8 mouse cellular contexts compared by ENCODE assay signal in the genomic region with DNA sequence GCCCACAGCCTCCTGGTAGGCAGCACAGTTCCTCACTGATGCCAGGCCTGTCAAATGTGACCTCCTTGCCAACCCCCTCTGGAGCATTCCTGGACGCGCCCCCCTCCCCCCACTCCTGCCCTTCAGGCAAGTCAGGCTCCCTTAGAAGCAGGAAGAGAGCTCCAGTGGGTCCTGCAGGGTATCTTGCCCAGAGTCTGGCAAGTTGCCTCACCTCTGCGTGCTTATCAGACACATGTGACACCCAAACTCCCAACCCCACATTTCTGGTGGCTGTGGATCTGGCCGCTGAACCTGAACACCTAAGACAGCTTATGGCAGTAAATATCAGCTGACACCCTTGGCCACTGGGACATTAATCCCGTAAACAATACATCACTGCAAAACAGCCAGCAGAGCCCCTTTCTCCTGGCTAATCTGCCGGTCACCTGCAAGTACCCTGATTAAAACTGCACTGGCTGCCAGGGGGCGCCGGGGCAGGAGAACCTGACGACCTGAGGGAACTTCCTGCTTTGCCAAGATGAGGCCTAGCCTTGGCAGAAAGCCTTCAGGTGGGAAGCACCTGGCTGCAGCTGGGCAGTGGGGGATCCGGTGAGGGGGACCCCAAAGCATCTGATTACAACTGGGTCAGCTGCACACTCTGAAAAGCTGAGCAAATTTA. TPM values are rescaled to one million over a fixed set of nuclear protein-coding genes. Genes with fewer than 3 reads are reported as not detected.
DNase-seq lines count a peak whose midpoint lies in the region; ATAC-seq and TF ChIP-seq lines count a peak whose summit lies in the region.

No protein-coding gene starts in this region.

- no peak overlapping the region for H3K4me3 ChIP-seq in cerebellum, adult 2 months (replicated peaks; ENCODE audit: insufficient read depth, low read depth, low read length)
- H3K4me3 ChIP-seq in G1E (ENCODE audit: low read depth, low read length) = 0 out of 2 replicates have a peak overlapping the region, but pooled peaks have one; percentile 19
- peak overlapping the region; percentile 29 for H3K4me3 ChIP-seq in heart, embryonic 10.5 days
- H3K4me3 ChIP-seq in kidney, embryonic 14.5 days (ENCODE audit: low read length) = no peak overlapping the region
- H3K4me3 ChIP-seq in midbrain, embryonic 11.5 days (ENCODE audit: low read depth, low read length) = no peak overlapping the region

- no peak overlapping the region for H3K9ac ChIP-seq in kidney, embryonic 14.5 days (ENCODE audit: low read depth, low read length)
- H3K9ac ChIP-seq in midbrain, embryonic 11.5 days (ENCODE audit: low read length) = 0 out of 2 replicates have a peak overlapping the region, but pooled peaks have one; percentile 39

- no peaks in the 10 kb centered on the region for H3K9me3 ChIP-seq in G1E (replicated peaks)
- no peaks in the 10 kb centered on the region for H3K9me3 ChIP-seq in heart, embryonic 10.5 days
- H3K9me3 ChIP-seq in kidney, embryonic 14.5 days (ENCODE audit: control insufficient read depth, low read length) = no peaks in the 10 kb centered on the region
- no peaks in the 10 kb centered on the region for H3K9me3 ChIP-seq in midbrain, embryonic 11.5 days (ENCODE audit: control insufficient read depth, low read length)

- peak; percentile 67 to 71 for DNase-seq in cerebellum, postnatal 10 days
- no peak for DNase-seq in cerebellum, adult 2 months
- DNase-seq in G1E (ENCODE audit: low spot score) = no peak
- DNase-seq in heart, embryonic 10.5 days (ENCODE audit: low spot score) = no peak
- DNase-seq in midbrain, embryonic 11.5 days (ENCODE audit: low spot score, missing footprints) = no peak
- DNase-seq in left cerebral cortex, adult 8-10 months (ENCODE audit: low spot score in 2 of 2) = no peak
- no peak for DNase-seq in spleen, adult 12 weeks (ENCODE audit: low spot score)

- TF ChIP-seq POLR2A in cerebellum, adult 2 months (IDR thresholded peaks at IDR 0.05; ENCODE audit: borderline replicate concordance, insufficient read depth, low read length) = no peak

- H3K4me1 ChIP-seq in cerebellum, adult 2 months (ENCODE audit: control insufficient read depth, insufficient read depth, low read length) = peaks cover 21% of the 10 kb centered on the region
- peaks cover 30% of the 10 kb centered on the region for H3K4me1 ChIP-seq in G1E (ENCODE audit: insufficient read depth, low read depth, low read length)
- peaks cover 78% of the 10 kb centered on the region for H3K4me1 ChIP-seq in heart, embryonic 10.5 days
- peaks cover 74% of the 10 kb centered on the region for H3K4me1 ChIP-seq in kidney, embryonic 14.5 days (ENCODE audit: control insufficient read depth, insufficient read depth, low read length)
- peaks cover 75% of the 10 kb centered on the region for H3K4me1 ChIP-seq in midbrain, embryonic 11.5 days (ENCODE audit: control insufficient read depth, insufficient read depth, low read length)

- no peak overlapping the region; the same call in 1 of the 2 replicates for H3K27ac ChIP-seq in cerebellum, adult 2 months (ENCODE audit: insufficient read depth, low read length)
- peak overlapping the region; percentile 92 for H3K27ac ChIP-seq in heart, embryonic 10.5 days
- peak overlapping the region; percentile 91 for H3K27ac ChIP-seq in kidney, embryonic 14.5 days (ENCODE audit: low read depth, low read length)
- peak overlapping the region; percentile 25; the same call in 1 of the 2 replicates for H3K27ac ChIP-seq in midbrain, embryonic 11.5 days (ENCODE audit: low read depth, low read length)

- peak overlapping the region; percentile 25; the same call in 1 of the 2 replicates for H3K4me2 ChIP-seq in kidney, embryonic 14.5 days (replicated peaks; ENCODE audit: low read depth, low read length)
- H3K4me2 ChIP-seq in midbrain, embryonic 11.5 days = no peak overlapping the region

- WGBS in cerebellum, adult 2 months = 24% methylated on average over 10 of the region's 10 CpGs
- 10% methylated on average over 10 of the region's 10 CpGs for WGBS in heart, embryonic 10.5 days
- whole genome bisulfite sequencing in kidney, embryonic 14.5 days = 5% methylated on average over 10 of the region's 10 CpGs
- 8% methylated on average over 10 of the region's 10 CpGs for WGBS in midbrain, embryonic 11.5 days

- no peaks in the 10 kb centered on the region for H3K36me3 ChIP-seq in G1E (replicated peaks)
- H3K36me3 ChIP-seq in heart, embryonic 10.5 days = peaks cover 7% of the 10 kb centered on the region; the same call in 1 of the 2 replicates
- peaks cover 3% of the 10 kb centered on the region; the same call in 1 of the 2 replicates for H3K36me3 ChIP-seq in kidney, embryonic 14.5 days (ENCODE audit: control insufficient read depth, insufficient read depth, low read length)
- no peaks in the 10 kb centered on the region for H3K36me3 ChIP-seq in midbrain, embryonic 11.5 days (ENCODE audit: control insufficient read depth, insufficient read depth, low read length)

- no peak for TF ChIP-seq CTCF in cerebellum, adult 2 months (IDR thresholded peaks at IDR 0.05; ENCODE audit: borderline replicate concordance, insufficient read depth, low read depth, low read length)
- TF ChIP-seq CTCF in G1E (IDR thresholded peaks at IDR 0.05; ENCODE audit: low read depth, low read length) = no peak

- ATAC-seq in G1E (ENCODE audit: extremely low read depth, insufficient number of reproducible peaks, low FRiP score, poor library complexity, severe bottlenecking) = peak; percentile 34; the same call in 1 of the 2 replicates
- ATAC-seq in kidney, embryonic 14.5 days (ENCODE audit: low FRiP score, low TSS enrichment) = peak; percentile 17
- no peak for ATAC-seq in midbrain, embryonic 11.5 days (ENCODE audit: low FRiP score)

- H3K27me3 ChIP-seq in cerebellum, adult 2 months (ENCODE audit: control insufficient read depth, insufficient read depth, low read length) = no peaks in the 10 kb centered on the region
- peaks cover 42% of the 10 kb centered on the region for H3K27me3 ChIP-seq in G1E (ENCODE audit: insufficient read depth, low read length)
- no peaks in the 10 kb centered on the region for H3K27me3 ChIP-seq in heart, embryonic 10.5 days (ENCODE audit: insufficient read depth, poor library complexity, severe bottlenecking)
- H3K27me3 ChIP-seq in kidney, embryonic 14.5 days (ENCODE audit: control insufficient read depth, insufficient read depth, low read length) = no peaks in the 10 kb centered on the region
- no peaks in the 10 kb centered on the region for H3K27me3 ChIP-seq in midbrain, embryonic 11.5 days (ENCODE audit: control insufficient read depth, insufficient read depth, low read length)

RNA-seq across cellular contexts. Expression of a gene that starts 30.7 kb away (rescaled TPM):
- 40.3 and 43.4 TPM in 2 replicates for polyA plus RNA-seq in cerebellum, adult 2 months (2012; rRNA removed)
- total RNA-seq in G1E (2014; fragmentation: Nextera tagmentation) (22.7 and 29.9 TPM in 2 replicates), G1E (2017) (20.3 and 25.3 TPM in 2 replicates)
- 64.5 and 66.0 TPM in 2 replicates for polyA plus RNA-seq in G1E (2012)
- polyA plus RNA-seq in heart, embryonic 10.5 days (2016; fragmentation: Nextera tagmentation; extraction: Ambion mirVana) = 17.6 and 22.0 TPM in 2 replicates
- 28.3 and 35.6 TPM in 2 replicates for polyA plus RNA-seq in kidney, embryonic 14.5 days (2014; fragmentation: Nextera tagmentation; extraction: Ambion mirVana)
- 28.6 and 31.7 TPM in 2 replicates for polyA plus RNA-seq in midbrain, embryonic 11.5 days (2014; fragmentation: Nextera tagmentation; extraction: Ambion mirVana)
- 100 to 1,000 TPM; 103 to 108 (median 104) TPM for total RNA-seq in left cerebral cortex, adult 8-10 months (2022)

RNA-seq across cellular contexts. Expression of a gene that starts 40.8 kb away (rescaled TPM):
- 205 and 227 TPM in 2 replicates for polyA plus RNA-seq in cerebellum, adult 2 months (2012; rRNA removed)
- 5.2 and 12.0 TPM in 2 replicates for total RNA-seq in G1E (2014; fragmentation: Nextera tagmentation)
- total RNA-seq in G1E (2017) = 16.4 and 18.9 TPM in 2 replicates
- 6.6 and 7.9 TPM in 2 replicates for polyA plus RNA-seq in G1E (2012)
- polyA plus RNA-seq in heart, embryonic 10.5 days (2016; fragmentation: Nextera tagmentation; extraction: Ambion mirVana) = 112 and 134 TPM in 2 replicates
- 98.3 and 182 TPM in 2 replicates for polyA plus RNA-seq in kidney, embryonic 14.5 days (2014; fragmentation: Nextera tagmentation; extraction: Ambion mirVana)
- 155 and 160 TPM in 2 replicates for polyA plus RNA-seq in midbrain, embryonic 11.5 days (2014; fragmentation: Nextera tagmentation; extraction: Ambion mirVana)
- total RNA-seq in left cerebral cortex, adult 8-10 months (2022) = 100 to 1,000 TPM in 3 of 4 experiments, 10 to 100 TPM in 1; 94.2 to 133 (median 116) TPM

RNA-seq across cellular contexts. Expression of a gene that starts 41.0 kb away (rescaled TPM):
- polyA plus RNA-seq in cerebellum, adult 2 months (2012; rRNA removed) = 7.0 and 7.7 TPM in 2 replicates
- total RNA-seq in G1E (2014; fragmentation: Nextera tagmentation) = 0.83 and 5.9 TPM in 2 replicates
- total RNA-seq in G1E (2017) = 2.3 and 2.8 TPM in 2 replicates
- 0.74 and 1.6 TPM in 2 replicates for polyA plus RNA-seq in G1E (2012)
- 14.2 and 14.5 TPM in 2 replicates for polyA plus RNA-seq in heart, embryonic 10.5 days (2016; fragmentation: Nextera tagmentation; extraction: Ambion mirVana)
- polyA plus RNA-seq in kidney, embryonic 14.5 days (2014; fragmentation: Nextera tagmentation; extraction: Ambion mirVana) = 18.1 and 25.1 TPM in 2 replicates
- 12.1 and 12.7 TPM in 2 replicates for polyA plus RNA-seq in midbrain, embryonic 11.5 days (2014; fragmentation: Nextera tagmentation; extraction: Ambion mirVana)
- 1 to 10 TPM; 4.3 to 5.6 (median 4.8) TPM for total RNA-seq in left cerebral cortex, adult 8-10 months (2022)

Comparison
In these comparisons a context has a peak if more than half of its experiments do, and no peak if none do; other contexts are left out.
1. DNase-seq: peak in cerebellum, postnatal 10 days (2 of 2); none in cerebellum, adult 2 months (0 of 2), G1E (single experiment), heart, embryonic 10.5 days (single experiment), midbrain, embryonic 11.5 days (single experiment), left cerebral cortex, adult 8-10 months (0 of 2) and spleen, adult 12 weeks (single experiment).
2. H3K4me3 ChIP-seq: peak in G1E (single experiment) and heart, embryonic 10.5 days (single experiment); none in cerebellum, adult 2 months (single experiment), kidney, embryonic 14.5 days (single experiment) and midbrain, embryonic 11.5 days (single experiment).
3. RNA of a gene that starts 40.8 kb away (polyA plus RNA-seq): 205 to 227 TPM in cerebellum, adult 2 months, 155 to 160 TPM in midbrain, embryonic 11.5 days, 112 to 134 TPM in heart, embryonic 10.5 days and 98.3 to 182 TPM in kidney, embryonic 14.5 days; 6.6 to 7.9 TPM in G1E; every median in the first group is over 10 times any median in the second.